Mouse (Mus musculus): ENCODE results near the gene Psip1. TPM values are rescaled to one million over a fixed set of nuclear protein-coding genes. Genes with fewer than 3 reads are reported as not detected.
"Not testable (repeated sequence)": the region's sequence is repeated elsewhere in the genome, so short reads cannot be mapped to it uniquely, and the experiment has no call there.

Gene Psip1
- polyA plus RNA-seq, 1 experiment from 2014 or later = 36.1 TPM

DNA sequence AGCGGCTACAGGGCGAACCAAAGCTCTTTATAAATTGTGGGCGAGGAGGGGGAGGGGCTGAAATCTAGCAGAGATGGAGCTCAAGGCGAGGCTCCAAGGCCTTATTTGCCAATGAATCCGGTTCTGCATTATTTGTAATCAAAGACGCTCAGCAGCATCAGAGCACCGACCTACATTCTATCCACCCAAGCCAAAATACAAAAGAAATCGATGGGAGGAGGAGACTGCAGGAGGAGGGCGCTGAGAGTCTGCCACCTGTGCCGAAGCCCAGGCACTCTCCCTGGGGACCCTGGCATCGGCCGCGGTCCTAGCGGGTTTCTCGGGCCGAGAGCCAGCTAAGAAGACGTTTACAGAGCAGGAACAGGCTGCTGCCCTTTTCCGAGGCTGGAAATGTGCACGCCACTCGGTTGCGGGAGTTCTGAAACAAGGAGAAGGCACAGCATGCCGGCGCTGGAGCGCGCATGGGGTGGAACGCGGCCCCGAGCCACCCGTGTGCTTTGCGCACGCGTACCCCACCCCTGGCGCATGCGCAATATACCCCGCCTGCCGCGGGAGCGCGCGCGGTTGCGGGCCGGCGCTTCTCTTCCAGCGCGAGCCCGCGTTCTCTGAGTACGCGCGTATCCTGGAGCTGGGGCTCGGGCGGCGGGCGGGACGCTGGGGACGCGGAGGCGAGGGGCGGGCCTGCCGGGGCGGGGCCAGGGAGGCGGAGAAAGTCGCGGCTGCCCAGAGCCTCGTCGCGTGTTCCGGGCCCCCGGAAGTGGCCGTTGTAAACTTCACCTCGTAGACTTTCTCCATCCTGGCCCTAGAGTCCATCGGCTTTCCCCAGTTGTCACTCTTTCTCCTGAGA is 38.8 kb upstream of the Psip1 start, which contains the start of gene Ccdc171:
Gene Ccdc171, plus strand, starts transcription at position 703 of the 847 bp plus-strand sequence.
- ATAC-seq (ENCODE audit: low read depth) = peak; percentile 98
- WGBS (ENCODE audit: insufficient replicate concordance) = 0% methylated on average over 61 of the region's 73 CpGs
- peak within 1 kb of the TSS; percentile 93 for H3K4me3 ChIP-seq (ENCODE audit: low read depth, low read length)

DNA sequence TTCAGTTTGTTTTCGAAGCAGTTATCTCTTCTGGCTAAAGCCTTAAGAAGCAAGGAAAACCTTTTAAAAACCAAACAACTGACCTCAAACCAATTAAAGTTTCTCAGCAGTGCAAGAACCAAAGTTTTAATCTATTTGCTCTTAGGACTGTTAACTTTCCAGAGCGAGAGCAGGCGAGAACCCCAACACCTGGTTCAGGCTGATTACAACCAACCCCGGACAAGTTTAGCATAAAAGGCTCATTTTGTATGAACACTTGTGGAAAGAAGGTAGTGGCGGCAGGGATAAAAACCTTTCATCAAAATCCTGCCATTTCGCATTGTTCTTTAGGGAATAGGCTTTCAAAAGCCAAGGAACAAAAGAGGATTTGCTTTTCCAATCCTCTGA is 38.2 kb upstream of the Psip1 start:
- Histone ChIP-seq H3K27me3 (ENCODE audit: control insufficient read depth, insufficient read depth, low read depth, low read length) (no peaks in the 10 kb centered on the region), H3K4me1 (ENCODE audit: control insufficient read depth, low read depth, low read length) (peaks cover 25% of the 10 kb centered on the region), H3K9ac (ENCODE audit: low read depth, low read length) (peak overlapping the region; percentile 90), H3K9me3 (replicated peaks; ENCODE audit: control insufficient read depth, low read length) (0 out of 2 replicates have a peak, but pooled peaks cover 3% of the 10 kb centered on the region), H3K4me2 (ENCODE audit: low read depth, low read length) (peak overlapping the region; percentile 99), H3K36me3 (ENCODE audit: control insufficient read depth, insufficient read depth) (no peaks in the 10 kb centered on the region), H3K4me3 (ENCODE audit: low read depth, low read length) (peak overlapping the region; percentile 93), H3K27ac (ENCODE audit: low read length) (peak overlapping the region; percentile 84)
- ATAC-seq (ENCODE audit: low read depth) = no peak
- 8% methylated on average over 6 of the region's 6 CpGs for WGBS (ENCODE audit: insufficient replicate concordance)

More for the DNA sequence above, 38.8 kb upstream of the Psip1 start, which contains the start of gene Ccdc171:
- peaks cover 25% of the 10 kb centered on the region for H3K4me1 ChIP-seq (ENCODE audit: control insufficient read depth, low read depth, low read length)
- peak within 1 kb of the TSS; percentile 90 for H3K9ac ChIP-seq (ENCODE audit: low read depth, low read length)
- 0 out of 2 replicates have a peak, but pooled peaks cover 3% of the 10 kb centered on the region for H3K9me3 ChIP-seq (replicated peaks; ENCODE audit: control insufficient read depth, low read length)
- peak within 1 kb of the TSS; percentile 88 for H3K27ac ChIP-seq (ENCODE audit: low read length)
- peak within 1 kb of the TSS; percentile 99 for H3K4me2 ChIP-seq (ENCODE audit: low read depth, low read length)
- no peaks in the 10 kb centered on the region for H3K36me3 ChIP-seq (ENCODE audit: control insufficient read depth, insufficient read depth)
- H3K27me3 ChIP-seq (ENCODE audit: control insufficient read depth, insufficient read depth, low read depth, low read length) = no peaks in the 10 kb centered on the region

DNA sequence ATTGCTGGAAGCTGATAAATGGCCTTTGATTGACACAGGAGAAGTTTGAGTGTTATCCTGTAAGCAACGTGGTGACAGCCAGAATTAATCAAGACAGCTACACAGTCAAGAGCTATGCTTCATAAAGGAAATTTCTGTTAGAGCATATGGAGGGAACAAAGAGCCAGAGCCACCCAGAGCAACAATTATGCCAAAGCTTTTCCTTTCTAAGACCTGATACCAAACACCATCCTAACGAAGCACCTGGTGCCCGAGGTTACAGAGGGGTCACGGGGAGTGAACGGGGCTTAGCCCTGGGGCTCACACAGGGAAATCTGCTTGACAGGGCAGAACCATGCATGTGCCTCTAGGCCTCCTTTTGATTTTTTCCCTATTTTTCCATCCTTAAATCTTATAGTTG is 35.8 kb upstream of the Psip1 start:
- H3K4me1 ChIP-seq (ENCODE audit: control insufficient read depth, low read depth, low read length) = peaks cover 22% of the 10 kb centered on the region
- no peak for ATAC-seq (ENCODE audit: low read depth)
- no peaks in the 10 kb centered on the region for H3K9me3 ChIP-seq (replicated peaks; ENCODE audit: control insufficient read depth, low read length)
- H3K27ac ChIP-seq (ENCODE audit: low read length) = no peak overlapping the region
- H3K9ac ChIP-seq (ENCODE audit: low read depth, low read length) = no peak overlapping the region
- H3K4me3 ChIP-seq (ENCODE audit: low read depth, low read length) = no peak overlapping the region
- 53% methylated on average over 5 of the region's 5 CpGs for WGBS (ENCODE audit: insufficient replicate concordance)
- H3K36me3 ChIP-seq (ENCODE audit: control insufficient read depth, insufficient read depth) = no peaks in the 10 kb centered on the region
- no peaks in the 10 kb centered on the region for H3K27me3 ChIP-seq (ENCODE audit: control insufficient read depth, insufficient read depth, low read depth, low read length)
- no peak overlapping the region for H3K4me2 ChIP-seq (ENCODE audit: low read depth, low read length)

DNA sequence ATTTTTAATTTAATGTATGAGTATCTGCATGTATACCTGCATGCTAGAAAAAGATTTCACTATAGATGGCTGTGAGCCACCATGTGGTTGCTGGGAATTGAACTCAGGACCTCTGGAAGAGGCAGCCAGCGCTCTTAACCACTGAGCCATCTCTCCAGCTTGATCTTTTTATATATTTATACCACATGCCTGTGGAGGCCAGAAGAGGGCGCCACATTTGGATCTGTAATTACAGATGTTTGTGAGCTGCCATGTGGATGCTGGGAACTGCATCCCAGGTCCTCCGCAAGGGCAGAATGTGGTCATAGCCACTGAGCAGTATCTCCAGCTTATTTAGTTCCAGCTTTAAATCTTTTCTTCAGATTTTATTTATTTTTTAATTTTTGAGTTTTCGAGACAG is 34.0 kb upstream of the Psip1 start:
- H3K27ac ChIP-seq (ENCODE audit: low read length) = no peak overlapping the region
- H3K4me1 ChIP-seq (ENCODE audit: control insufficient read depth, low read depth, low read length) = peaks cover 10% of the 10 kb centered on the region
- WGBS (ENCODE audit: insufficient replicate concordance) = 74% methylated on average over 4 of the region's 4 CpGs
- no peaks in the 10 kb centered on the region for H3K9me3 ChIP-seq (replicated peaks; ENCODE audit: control insufficient read depth, low read length)
- H3K27me3 ChIP-seq (ENCODE audit: control insufficient read depth, insufficient read depth, low read depth, low read length) = no peaks in the 10 kb centered on the region
- no peaks in the 10 kb centered on the region for H3K36me3 ChIP-seq (ENCODE audit: control insufficient read depth, insufficient read depth)
- H3K4me3 ChIP-seq (ENCODE audit: low read depth, low read length) = no peak overlapping the region
- no peak overlapping the region for H3K9ac ChIP-seq (ENCODE audit: low read depth, low read length)
- H3K4me2 ChIP-seq (ENCODE audit: low read depth, low read length) = no peak overlapping the region
- ATAC-seq (ENCODE audit: low read depth) = no peak

DNA sequence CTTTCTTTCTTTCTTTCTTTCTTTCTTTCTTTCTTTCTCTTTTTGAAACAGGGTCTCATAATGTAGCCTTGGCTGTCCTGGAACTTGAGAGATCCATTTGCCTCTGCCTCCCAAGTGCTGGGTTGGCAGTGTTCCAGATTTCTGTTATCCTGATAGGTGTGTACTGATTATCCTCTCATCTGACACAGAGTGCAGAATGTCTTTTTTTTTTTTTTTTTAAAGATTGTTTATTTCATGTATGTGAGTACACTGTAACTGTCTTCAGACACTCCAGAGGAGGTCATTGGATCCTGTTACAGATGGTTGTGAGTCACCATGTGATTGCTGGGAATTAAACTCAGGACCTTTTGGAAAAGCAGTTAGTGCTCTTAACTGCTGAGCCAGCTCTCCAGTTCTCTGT is 33.5 kb upstream of the Psip1 start:
- Histone ChIP-seq H3K27ac (ENCODE audit: low read length) (no peak overlapping the region), H3K4me3 (ENCODE audit: low read depth, low read length) (no peak overlapping the region), H3K27me3 (ENCODE audit: control insufficient read depth, insufficient read depth, low read depth, low read length) (no peaks in the 10 kb centered on the region), H3K4me2 (ENCODE audit: low read depth, low read length) (no peak overlapping the region), H3K4me1 (ENCODE audit: control insufficient read depth, low read depth, low read length) (peaks cover 9% of the 10 kb centered on the region), H3K9ac (ENCODE audit: low read depth, low read length) (no peak overlapping the region), H3K9me3 (replicated peaks; ENCODE audit: control insufficient read depth, low read length) (no peaks in the 10 kb centered on the region), H3K36me3 (ENCODE audit: control insufficient read depth, insufficient read depth) (no peaks in the 10 kb centered on the region)
- ATAC-seq (ENCODE audit: low read depth) = no peak

DNA sequence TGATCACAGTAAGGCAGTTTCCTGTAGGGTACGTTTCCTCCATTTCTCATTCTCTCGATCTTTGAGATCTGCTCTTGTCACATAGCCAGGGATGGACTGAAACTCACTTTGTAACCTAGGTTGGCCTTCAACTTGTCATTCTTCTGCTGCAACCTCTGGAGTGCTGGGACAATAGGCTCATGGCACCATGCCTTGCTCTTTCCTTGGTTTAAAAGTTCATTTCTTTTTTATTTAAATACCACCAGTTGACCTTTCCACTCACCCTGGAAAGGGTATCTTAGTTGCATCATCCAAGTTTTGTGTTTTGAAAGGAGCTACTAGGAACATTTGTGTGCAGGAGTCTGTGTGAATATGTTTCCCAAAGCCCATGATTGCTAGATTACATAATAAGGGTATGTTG is 32.9 kb upstream of the Psip1 start:
- no peak overlapping the region for H3K4me2 ChIP-seq (ENCODE audit: low read depth, low read length)
- H3K9me3 ChIP-seq (replicated peaks; ENCODE audit: control insufficient read depth, low read length) = no peaks in the 10 kb centered on the region
- WGBS (ENCODE audit: insufficient replicate concordance) = 70% methylated on average over 2 of the region's 2 CpGs
- no peak overlapping the region for H3K9ac ChIP-seq (ENCODE audit: low read depth, low read length)
- H3K36me3 ChIP-seq (ENCODE audit: control insufficient read depth, insufficient read depth) = no peaks in the 10 kb centered on the region
- H3K4me3 ChIP-seq (ENCODE audit: low read depth, low read length) = no peak overlapping the region
- H3K4me1 ChIP-seq (ENCODE audit: control insufficient read depth, low read depth, low read length) = peaks cover 3% of the 10 kb centered on the region
- H3K27me3 ChIP-seq (ENCODE audit: control insufficient read depth, insufficient read depth, low read depth, low read length) = no peaks in the 10 kb centered on the region
- no peak overlapping the region for H3K27ac ChIP-seq (ENCODE audit: low read length)
- no peak for ATAC-seq (ENCODE audit: low read depth)

DNA sequence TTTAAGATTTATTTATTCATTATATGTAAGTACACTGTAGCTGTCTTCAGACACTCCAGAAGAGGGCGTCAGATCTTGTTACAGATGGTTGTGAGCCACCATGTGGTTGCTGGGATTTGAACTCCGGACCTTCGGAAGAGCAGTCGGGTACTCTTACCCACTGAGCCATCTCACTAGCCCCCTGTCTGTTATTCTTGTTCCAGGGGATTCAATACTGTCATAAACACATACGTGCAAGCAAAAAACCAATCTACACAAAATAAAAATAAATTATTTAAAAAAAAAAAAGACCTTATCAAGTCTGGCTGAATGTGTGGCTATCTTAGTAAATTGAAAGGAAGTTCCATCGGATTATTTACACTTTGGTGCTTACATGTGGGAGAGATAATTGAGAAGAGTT is 29.9 kb upstream of the Psip1 start:
- not testable (repeated sequence) for H3K27me3 ChIP-seq (ENCODE audit: control insufficient read depth, insufficient read depth, low read depth, low read length); H3K4me1 ChIP-seq (ENCODE audit: control insufficient read depth, low read depth, low read length); ATAC-seq (ENCODE audit: low read depth); H3K36me3 ChIP-seq (ENCODE audit: control insufficient read depth, insufficient read depth); H3K9ac ChIP-seq (ENCODE audit: low read depth, low read length); H3K9me3 ChIP-seq (replicated peaks; ENCODE audit: control insufficient read depth, low read length); H3K4me2 ChIP-seq (ENCODE audit: low read depth, low read length); H3K4me3 ChIP-seq (ENCODE audit: low read depth, low read length); H3K27ac ChIP-seq (ENCODE audit: low read length)
- WGBS (ENCODE audit: insufficient replicate concordance) = 73% methylated on average over 5 of the region's 6 CpGs

DNA sequence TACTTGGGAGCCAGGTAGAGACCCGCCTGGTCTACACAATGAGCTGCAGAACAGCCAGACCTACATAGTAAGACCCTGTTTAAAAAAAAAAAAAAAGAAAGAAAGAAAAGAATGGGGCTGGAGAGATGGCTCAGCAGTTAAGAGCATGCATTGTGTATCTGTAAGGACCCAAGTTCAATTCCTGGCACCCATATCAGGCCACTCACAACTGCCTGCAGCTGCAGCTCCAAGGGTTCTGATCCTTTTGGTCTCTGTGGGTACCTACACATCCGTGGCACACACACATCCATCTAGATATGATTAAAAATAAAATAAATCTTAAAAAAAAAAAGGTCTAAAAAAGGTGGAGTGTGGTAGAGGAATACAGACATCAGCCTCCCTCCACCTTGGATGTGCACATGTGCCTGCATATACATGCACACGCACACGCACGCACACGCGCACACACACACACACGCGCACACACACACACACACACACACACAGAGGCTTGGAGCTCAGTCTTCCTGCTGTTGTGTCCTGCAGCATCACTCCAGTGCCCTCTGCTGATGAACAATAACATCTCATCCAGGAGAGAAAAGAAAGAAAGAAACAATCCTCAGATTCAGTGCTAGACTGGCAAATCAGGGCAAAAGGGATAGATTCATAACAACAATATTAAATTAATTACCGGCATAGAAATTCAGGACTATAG is 28.9 kb upstream of the Psip1 start:
- no peak overlapping the region for H3K27ac ChIP-seq (ENCODE audit: low read length)
- 78% methylated on average over 10 of the region's 10 CpGs for WGBS (ENCODE audit: insufficient replicate concordance)
- no peak overlapping the region for H3K4me3 ChIP-seq (ENCODE audit: low read depth, low read length)
- H3K4me2 ChIP-seq (ENCODE audit: low read depth, low read length) = no peak overlapping the region
- ATAC-seq (ENCODE audit: low read depth) = no peak
- no peaks in the 10 kb centered on the region for H3K4me1 ChIP-seq (ENCODE audit: control insufficient read depth, low read depth, low read length)
- H3K9ac ChIP-seq (ENCODE audit: low read depth, low read length) = no peak overlapping the region
- H3K9me3 ChIP-seq (replicated peaks; ENCODE audit: control insufficient read depth, low read length) = no peaks in the 10 kb centered on the region
- H3K27me3 ChIP-seq (ENCODE audit: control insufficient read depth, insufficient read depth, low read depth, low read length) = no peaks in the 10 kb centered on the region
- no peaks in the 10 kb centered on the region for H3K36me3 ChIP-seq (ENCODE audit: control insufficient read depth, insufficient read depth)

DNA sequence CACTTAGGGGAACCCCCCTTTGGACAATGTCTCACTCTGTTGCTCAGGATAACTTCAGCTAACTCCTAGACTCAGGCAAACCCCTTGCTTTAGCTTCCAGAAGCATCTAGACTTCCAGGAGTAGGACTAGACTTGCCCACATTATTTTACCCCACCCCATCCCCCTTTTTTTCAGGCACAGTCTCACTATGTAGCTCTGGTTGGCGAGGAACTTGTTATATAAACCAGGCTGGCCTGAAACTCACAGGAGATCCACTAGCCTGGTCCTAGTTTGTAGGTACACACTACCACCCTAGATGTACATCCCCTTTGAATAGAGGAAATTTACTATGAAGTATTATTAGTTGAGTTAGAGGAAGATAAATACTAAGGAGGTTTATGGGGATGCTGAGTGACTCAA is 27.9 kb upstream of the Psip1 start:
- 40% methylated on average over 1 of the region's 1 CpGs for WGBS (ENCODE audit: insufficient replicate concordance)
- Histone ChIP-seq H3K27ac (ENCODE audit: low read length) (no peak overlapping the region), H3K27me3 (ENCODE audit: control insufficient read depth, insufficient read depth, low read depth, low read length) (no peaks in the 10 kb centered on the region), H3K4me2 (ENCODE audit: low read depth, low read length) (no peak overlapping the region), H3K4me3 (ENCODE audit: low read depth, low read length) (no peak overlapping the region), H3K9ac (ENCODE audit: low read depth, low read length) (no peak overlapping the region), H3K9me3 (replicated peaks; ENCODE audit: control insufficient read depth, low read length) (no peaks in the 10 kb centered on the region), H3K4me1 (ENCODE audit: control insufficient read depth, low read depth, low read length) (no peaks in the 10 kb centered on the region), H3K36me3 (ENCODE audit: control insufficient read depth, insufficient read depth) (no peaks in the 10 kb centered on the region)
- ATAC-seq (ENCODE audit: low read depth) = no peak
